Mouse (Mus musculus) CH12.LX (cell line): ENCODE measurements around the gene Sirt6. TPM values are rescaled to one million over a fixed set of nuclear protein-coding genes. Genes with fewer than 3 reads are reported as not detected.

Source experiments
- DNase-seq: peaks from one replicate; pipeline ENCODE4 v3.0.0-alpha.2; 2013; ENCODE audit errors: extremely low read depth
- H3K27ac ChIP-seq: 2 replicates; pipeline ENCODE4 v1.5.1; 2012; ENCODE audit warnings: low read depth, mild to moderate bottlenecking, control low read depth, moderate library complexity; ENCODE audit not compliant: insufficient read depth
- H3K27me3 ChIP-seq: replicated peaks from 2 replicates; pipeline ENCODE3; 2012; ENCODE audit warnings: inconsistent platforms
- H3K36me3 ChIP-seq, 2 experiments: replicated peaks in 1 of 2; 2 replicates each; pipeline versions ENCODE3 to v1.6.1; 2012; ENCODE audit warnings: inconsistent platforms in 1 of 2, low read length in 1 of 2, mild to moderate bottlenecking in 1 of 2, mixed read lengths in 1 of 2, moderate library complexity in 1 of 2; ENCODE audit not compliant: control insufficient read depth in 1 of 2, insufficient read depth in 1 of 2
- H3K4me1 ChIP-seq, 2 experiments: 2 replicates each; pipeline ENCODE4 v1.6.1; 2012; ENCODE audit warnings: inconsistent platforms in 1 of 2, moderate library complexity in 1 of 2; ENCODE audit not compliant: insufficient read depth in 2 of 2, control insufficient read depth in 1 of 2
- H3K4me2 ChIP-seq: 2 replicates; pipeline ENCODE4 v1.6.1; 2012; ENCODE audit warnings: low read depth, mild to moderate bottlenecking, control low read depth; ENCODE audit not compliant: poor library complexity, insufficient read depth, severe bottlenecking
- H3K4me3 ChIP-seq, 3 experiments: fragments of 150-350 bp in 1 of 3; sonication (generic) in 1 of 3; replicated peaks in 1 of 3; 2 replicates each; pipeline versions ENCODE3 to v1.5.1; 2011 to 2012; ENCODE audit warnings: low read depth in 2 of 3, low read length in 2 of 3, mild to moderate bottlenecking in 2 of 3, moderate library complexity in 2 of 3, control low read depth in 1 of 3, improper control_type of control experiment in 1 of 3, inconsistent platforms in 1 of 3, mixed read lengths in 1 of 3; ENCODE audit not compliant: poor library complexity in 1 of 3
- H3K79me2 ChIP-seq: replicated peaks from 2 replicates; pipeline ENCODE4 v1.6.1; 2012; ENCODE audit warnings: mild to moderate bottlenecking, moderate library complexity; ENCODE audit not compliant: control insufficient read depth, poor library complexity, insufficient read depth, severe bottlenecking; ENCODE audit errors: extremely low read depth
- H3K9ac ChIP-seq: 2 replicates; pipeline ENCODE4 v1.6.1; 2012; ENCODE audit warnings: low read depth, mild to moderate bottlenecking, control low read depth, moderate library complexity; ENCODE audit not compliant: insufficient read depth
- H3K9me3 ChIP-seq: replicated peaks from 2 replicates; pipeline ENCODE3; 2012; ENCODE audit warnings: low read length, inconsistent platforms, mixed read lengths
- CHD2 ChIP-seq: IDR thresholded peaks from 2 replicates; pipeline ENCODE4 v1.6.1; 2011; ENCODE audit warnings: low read length, improper control_type of control experiment
- CTCF ChIP-seq, 2 experiments: IDR thresholded peaks in 1 of 2; conservative IDR thresholded peaks in 1 of 2; 2 replicates each; pipeline ENCODE4 v1.5.1; 2011 to 2012; ENCODE audit warnings: low read depth in 2 of 2, low read length in 2 of 2, improper control_type of control experiment in 1 of 2, inconsistent platforms in 1 of 2, mild to moderate bottlenecking in 1 of 2, moderate library complexity in 1 of 2
- E2F4 ChIP-seq: IDR thresholded peaks from 2 replicates; pipeline ENCODE4 v1.6.1; 2011; ENCODE audit warnings: low read depth, low read length, improper control_type of control experiment; ENCODE audit not compliant: insufficient replicate concordance
- HCFC1 ChIP-seq: IDR thresholded peaks from 2 replicates; pipeline ENCODE4 v1.6.1; 2012; ENCODE audit warnings: low read depth, mild to moderate bottlenecking, inconsistent platforms, low read length, improper control_type of control experiment
- JUN ChIP-seq: IDR thresholded peaks from 2 replicates; pipeline ENCODE4 v1.6.1; 2011; ENCODE audit warnings: low read depth, mild to moderate bottlenecking, low read length, improper control_type of control experiment, moderate library complexity; ENCODE audit not compliant: insufficient read depth
- JUND ChIP-seq: conservative IDR thresholded peaks from 2 replicates; pipeline ENCODE4 v1.6.1; 2011; ENCODE audit warnings: low read depth, low read length, improper control_type of control experiment
- KAT2A ChIP-seq: IDR thresholded peaks from 2 replicates; pipeline ENCODE4 v1.6.1; 2012; ENCODE audit warnings: low read length, improper control_type of control experiment, inconsistent platforms; ENCODE audit not compliant: insufficient replicate concordance
- MAX ChIP-seq: IDR thresholded peaks from 2 replicates; pipeline ENCODE4 v1.6.1; 2011; ENCODE audit warnings: low read length, improper control_type of control experiment
- MAZ ChIP-seq: IDR thresholded peaks from 2 replicates; pipeline ENCODE4 v1.6.1; 2012; ENCODE audit warnings: low read depth, mild to moderate bottlenecking, inconsistent platforms, low read length, improper control_type of control experiment, moderate library complexity
- MEF2A ChIP-seq: IDR thresholded peaks from 2 replicates; pipeline ENCODE4 v1.6.1; 2014; ENCODE audit warnings: low read depth, mild to moderate bottlenecking, inconsistent platforms, low read length, improper control_type of control experiment, borderline replicate concordance
- MXI1 ChIP-seq: IDR thresholded peaks from 2 replicates; pipeline ENCODE4 v1.6.1; 2011; ENCODE audit warnings: mild to moderate bottlenecking, low read depth, low read length, improper control_type of control experiment
- MYC ChIP-seq: IDR thresholded peaks from 2 replicates; pipeline ENCODE4 v1.6.1; 2011; ENCODE audit warnings: low read depth, mild to moderate bottlenecking, improper control_type of control experiment, low read length
- NELFE ChIP-seq: IDR thresholded peaks from 2 replicates; pipeline ENCODE4 v1.6.1; 2011; ENCODE audit warnings: low read depth, low read length, improper control_type of control experiment
- NRF1 ChIP-seq: IDR thresholded peaks from 2 replicates; pipeline ENCODE4 v1.6.1; 2014; ENCODE audit warnings: low read depth, mild to moderate bottlenecking, inconsistent platforms, low read length, improper control_type of control experiment, moderate library complexity
- POLR2AphosphoS2 ChIP-seq: IDR thresholded peaks from 2 replicates; pipeline ENCODE4 v1.6.1; 2011; ENCODE audit warnings: low read depth, low read length, improper control_type of control experiment
- RAD21 ChIP-seq: IDR thresholded peaks from 2 replicates; pipeline ENCODE4 v1.6.1; 2011; ENCODE audit warnings: low read depth, mild to moderate bottlenecking, low read length, improper control_type of control experiment, moderate library complexity
- RCOR1 ChIP-seq: conservative IDR thresholded peaks from 2 replicates; pipeline ENCODE4 v1.6.1; 2012; ENCODE audit warnings: low read depth, mild to moderate bottlenecking, inconsistent platforms, low read length, improper control_type of control experiment
- SMC3 ChIP-seq: IDR thresholded peaks from 2 replicates; pipeline ENCODE4 v1.6.1; 2011; ENCODE audit warnings: low read depth, low read length, improper control_type of control experiment
- TBP ChIP-seq: conservative IDR thresholded peaks from 2 replicates; pipeline ENCODE4 v1.6.1; 2011; ENCODE audit warnings: low read depth, low read length, improper control_type of control experiment
- UBTF ChIP-seq: IDR thresholded peaks from 2 replicates; pipeline ENCODE4 v1.6.1; 2012; ENCODE audit warnings: low read depth, mild to moderate bottlenecking, inconsistent platforms, low read length, improper control_type of control experiment, moderate library complexity
- USF1 ChIP-seq: IDR thresholded peaks from 2 replicates; pipeline ENCODE4 v1.6.1; 2014; ENCODE audit warnings: low read depth, mild to moderate bottlenecking, inconsistent platforms, low read length, improper control_type of control experiment
- ZC3H11A ChIP-seq: IDR thresholded peaks from 2 replicates; pipeline ENCODE4 v1.6.1; 2012; ENCODE audit warnings: low read depth, mild to moderate bottlenecking, inconsistent platforms, low read length, improper control_type of control experiment
- ZKSCAN1 ChIP-seq: IDR thresholded peaks from 2 replicates; pipeline ENCODE4 v1.6.1; 2012; ENCODE audit warnings: low read depth, inconsistent platforms, low read length, improper control_type of control experiment, borderline replicate concordance
- dilution Hi-C: fragments of 300-500 bp; cut with MboI; formaldehyde crosslinking; loops from 2 replicates; pipeline ENCODE4 v1.14.3; 2020; ENCODE audit warnings: low sequenced_read_pairs; ENCODE audit not compliant: extremely low pct_unique_long_range_greater_than_20kb, extremely low pct_ligation_motif_present
- in situ Hi-C: fragments of 300-500 bp; cut with MboI; formaldehyde crosslinking; loops from 3 replicates; pipeline ENCODE4 v1.14.3; 2019; ENCODE audit warnings: low sequenced_read_pairs, low pct_ligation_motif_present, low pct_unique_long_range_greater_than_20kb, mixed read lengths
- polyA plus RNA-seq: library from polyadenylated mRNA; unstranded; fragments of >175 nt; gene quantifications from 2 replicates; pipeline ENCODE4 v1.2.1, GENCODE M21; 2012; ENCODE audit warnings: low read depth; ENCODE audit not compliant: insufficient read length
- total RNA-seq, 2 experiments: library from RNA; depleted of rRNA; stranded (reverse); fragments of 300-350 nt in 1 of 2; fragments of >200 nt in 1 of 2; gene quantifications; 2 replicates each; pipeline ENCODE4 v1.2.3; 2012 to 2014

Gene Sirt6
- total and polyA plus RNA-seq, 3 experiments = 16.9 to 36.4 (median 17.8) TPM

DNA sequence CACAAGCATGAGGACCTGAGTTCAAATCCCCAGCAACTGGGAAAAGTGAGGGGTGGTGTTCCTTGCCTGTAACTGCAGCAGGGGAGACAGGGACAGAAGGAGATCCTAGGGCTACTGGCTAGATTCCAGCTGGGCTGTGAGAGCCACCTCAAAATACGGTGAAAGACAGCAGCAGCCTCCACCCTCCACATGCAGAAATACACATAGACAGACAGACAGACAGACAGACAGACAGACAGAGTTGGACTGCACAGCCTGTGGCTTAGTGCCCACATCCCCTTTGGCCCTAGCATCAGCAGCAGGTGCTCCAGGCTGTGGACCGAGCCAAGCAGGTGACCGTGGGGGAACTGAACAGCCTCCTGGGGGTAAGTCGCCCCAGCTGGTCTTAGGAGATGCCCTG lies 47.6 kb downstream of the Sirt6 start:
- Histone ChIP-seq H3K27ac (no peak overlapping the region), H3K4me1 (peaks cover 0 to 2% of the 10 kb centered on the region in 2 experiments; a peak in 1 of 4 replicates), H3K4me3 (no peak overlapping the region), H3K79me2 (no peaks in the 10 kb centered on the region), H3K9ac (no peak overlapping the region), H3K27me3 (peaks cover 100% of the 10 kb centered on the region), H3K36me3 (no peaks in the 10 kb centered on the region), H3K4me2 (no peak overlapping the region), H3K9me3 (peaks cover 4% of the 10 kb centered on the region)
- in situ Hi-C loops = no loop called here
- TF ChIP-seq E2F4 (no peak), SMC3 (no peak), KAT2A (no peak), NRF1 (no peak), NELFE (no peak), POLR2AphosphoS2 (no peak), HCFC1 (no peak), TBP (no peak), ZKSCAN1 (no peak), JUN (no peak), MYC (no peak), RAD21 (no peak), UBTF (no peak), USF1 (no peak), MAX (no peak), MEF2A (no peak), MXI1 (no peak), MAZ (no peak), RCOR1 (no peak), ZC3H11A (no peak)
- no peak for DNase-seq
- dilution Hi-C loops = no loop called here

DNA sequence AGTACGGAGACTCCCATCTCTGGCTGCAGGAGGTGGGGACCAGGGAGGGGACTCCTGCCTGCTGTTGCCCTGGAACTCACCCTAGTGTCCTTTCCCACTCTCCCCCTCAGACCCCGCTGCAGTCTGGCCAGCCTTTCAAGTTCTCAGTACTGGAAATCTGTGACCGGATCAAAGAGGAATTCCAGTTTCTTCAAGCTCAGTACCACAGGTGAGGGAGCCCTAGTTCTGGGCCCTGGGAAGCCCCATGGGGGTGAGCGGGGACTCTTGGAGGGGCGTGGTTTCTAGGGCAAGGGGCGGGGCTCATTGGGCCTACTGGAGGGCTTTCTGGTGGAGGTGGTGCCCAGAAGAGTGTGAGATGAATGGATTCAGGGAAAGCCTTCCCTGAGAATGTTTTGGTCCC lies 51.9 kb downstream of the Sirt6 start:
- H3K4me2 ChIP-seq = no peak overlapping the region
- peaks cover 2 to 9% of the 10 kb centered on the region in 2 experiments; a peak in 3 of 4 replicates for H3K4me1 ChIP-seq
- H3K27me3 ChIP-seq = peaks cover 100% of the 10 kb centered on the region
- no peak for TF ChIP-seq RCOR1
- TF ChIP-seq MAX = no peak
- no peak for TF ChIP-seq JUN
- no peak for TF ChIP-seq CHD2
- TF ChIP-seq CTCF (conservative IDR thresholded peaks at IDR 0.05 in 1 of 2, IDR thresholded peaks at IDR 0.05 in 1 of 2; ENCODE audit: low read depth in 2 of 2, low read length in 2 of 2) = no peak
- no peak for TF ChIP-seq JUND
- no peak for TF ChIP-seq MEF2A
- DNase-seq = no peak
- H3K79me2 ChIP-seq = no peaks in the 10 kb centered on the region
- H3K9me3 ChIP-seq = peaks cover 11% of the 10 kb centered on the region
- H3K27ac ChIP-seq = no peak overlapping the region
- dilution Hi-C loops (no loop called here), in situ Hi-C loops (no loop called here)
- H3K36me3 ChIP-seq = no peaks in the 10 kb centered on the region
- no peak overlapping the region for H3K9ac ChIP-seq
- no peak overlapping the region for H3K4me3 ChIP-seq
